Mouse (Mus musculus): ENCODE measurements at regions not wholly inside any gene's neighbourhood (a gene's known extent, or its start where the extent isn't known, plus 50 kb on each side); places are given as distances from the start of the nearest gene placed in this dataset.

- H3K4me3 ChIP-seq, result no peak overlapping the region
- H3K4me2 ChIP-seq, result no peak overlapping the region
- H3K27me3 ChIP-seq, result no peaks in the 10 kb centered on the region
- 84% methylated on average over 3 of the region's 3 CpGs for WGBS
- peak overlapping the region; percentile 76 for H3K27ac ChIP-seq (replicated peaks)
- no peak overlapping the region for H3K9ac ChIP-seq
- ATAC-seq (ENCODE audit: low read depth), result 0 out of 2 replicates have a peak, but pooled peaks have one; percentile 41
- peaks cover 17% of the 10 kb centered on the region for H3K4me1 ChIP-seq (replicated peaks)
- H3K9me3 ChIP-seq, result no peaks in the 10 kb centered on the region
- no peaks in the 10 kb centered on the region for H3K36me3 ChIP-seq
Observed at GRCm38 (mm10) chr5:148616426-148616825, 63.8 kb upstream of the Ubl3 start.

GRCm38 (mm10) chr5:148615706-148616366 lies 63.2 kb upstream of the Ubl3 start:
- Histone ChIP-seq H3K4me3 (no peak overlapping the region), H3K27ac (replicated peaks) (peak overlapping the region; percentile 76), H3K9me3 (no peaks in the 10 kb centered on the region), H3K27me3 (no peaks in the 10 kb centered on the region), H3K4me2 (0 out of 2 replicates have a peak overlapping the region, but pooled peaks have one; percentile 0), H3K4me1 (replicated peaks) (peaks cover 23% of the 10 kb centered on the region), H3K36me3 (no peaks in the 10 kb centered on the region), H3K9ac (no peak overlapping the region)
- 31% methylated on average over 10 of the region's 10 CpGs for WGBS
- peak; percentile 78 for ATAC-seq (ENCODE audit: low read depth)

- Histone ChIP-seq H3K4me1 (replicated peaks) (peaks cover 25% of the 10 kb centered on the region), H3K36me3 (no peaks in the 10 kb centered on the region), H3K27me3 (no peaks in the 10 kb centered on the region), H3K9me3 (no peaks in the 10 kb centered on the region), H3K4me3 (no peak overlapping the region), H3K4me2 (no peak overlapping the region), H3K9ac (no peak overlapping the region), H3K27ac (replicated peaks) (no peak overlapping the region)
- WGBS, result 80% methylated on average over 14 of the region's 14 CpGs
- ATAC-seq (ENCODE audit: low read depth), result no peak
Observed at GRCm38 (mm10) chr5:148615117-148615516, 62.5 kb upstream of the Ubl3 start.

GRCm38 (mm10) chr5:148611323-148611722 lies 58.7 kb upstream of the Ubl3 start:
- Histone ChIP-seq H3K27ac (replicated peaks) (peak overlapping the region; percentile 54; the same call in 1 of the 2 replicates), H3K36me3 (no peaks in the 10 kb centered on the region), H3K4me3 (no peak overlapping the region), H3K27me3 (no peaks in the 10 kb centered on the region), H3K4me1 (replicated peaks) (peaks cover 35% of the 10 kb centered on the region), H3K4me2 (no peak overlapping the region), H3K9me3 (no peaks in the 10 kb centered on the region), H3K9ac (no peak overlapping the region)
- ATAC-seq (ENCODE audit: low read depth), result peak; percentile 75
- 30% methylated on average over 5 of the region's 5 CpGs for WGBS

GRCm38 (mm10) chr5:148609506-148609880 lies 56.9 kb upstream of the Ubl3 start:
- Histone ChIP-seq H3K4me2 (no peak overlapping the region), H3K36me3 (no peaks in the 10 kb centered on the region), H3K4me1 (replicated peaks) (peaks cover 22% of the 10 kb centered on the region), H3K27ac (replicated peaks) (no peak overlapping the region), H3K9me3 (no peaks in the 10 kb centered on the region), H3K27me3 (no peaks in the 10 kb centered on the region), H3K4me3 (no peak overlapping the region), H3K9ac (no peak overlapping the region)
- ATAC-seq (ENCODE audit: low read depth), result no peak
- 71% methylated on average over 9 of the region's 9 CpGs for WGBS

GRCm38 (mm10) chr5:148608857-148609505 lies 56.4 kb upstream of the Ubl3 start:
- Histone ChIP-seq H3K9ac (no peak overlapping the region), H3K9me3 (no peaks in the 10 kb centered on the region), H3K36me3 (no peaks in the 10 kb centered on the region), H3K4me2 (no peak overlapping the region), H3K4me1 (replicated peaks) (peaks cover 22% of the 10 kb centered on the region), H3K4me3 (no peak overlapping the region), H3K27me3 (no peaks in the 10 kb centered on the region), H3K27ac (replicated peaks) (no peak overlapping the region)
- ATAC-seq (ENCODE audit: low read depth), result no peak
- WGBS, result 87% methylated on average over 13 of the region's 13 CpGs

GRCm38 (mm10) chr5:148608178-148608577 lies 55.6 kb upstream of the Ubl3 start:
- H3K9me3 ChIP-seq, result no peaks in the 10 kb centered on the region
- H3K9ac ChIP-seq, result no peak overlapping the region
- no peaks in the 10 kb centered on the region for H3K27me3 ChIP-seq
- no peaks in the 10 kb centered on the region for H3K36me3 ChIP-seq
- 41% methylated on average over 9 of the region's 9 CpGs for WGBS
- 0 out of 2 replicates have a peak overlapping the region, but pooled peaks have one; percentile 33 for H3K27ac ChIP-seq (replicated peaks)
- 0 out of 2 replicates have a peak overlapping the region, but pooled peaks have one; percentile 9 for H3K4me2 ChIP-seq
- peak; percentile 49 for ATAC-seq (ENCODE audit: low read depth)
- no peak overlapping the region for H3K4me3 ChIP-seq
- peaks cover 22% of the 10 kb centered on the region for H3K4me1 ChIP-seq (replicated peaks)

GRCm38 (mm10) chr5:148605730-148606129 lies 53.1 kb upstream of the Ubl3 start:
- H3K36me3 ChIP-seq, result no peaks in the 10 kb centered on the region
- 91% methylated on average over 8 of the region's 8 CpGs for WGBS
- H3K4me1 ChIP-seq (replicated peaks), result peaks cover 14% of the 10 kb centered on the region
- ATAC-seq (ENCODE audit: low read depth), result no peak
- H3K4me3 ChIP-seq, result no peak overlapping the region
- no peak overlapping the region for H3K27ac ChIP-seq (replicated peaks)
- H3K9ac ChIP-seq, result no peak overlapping the region
- H3K27me3 ChIP-seq, result no peaks in the 10 kb centered on the region
- H3K4me2 ChIP-seq, result no peak overlapping the region
- H3K9me3 ChIP-seq, result no peaks in the 10 kb centered on the region

Measured in neural tube, embryonic 13.5 days (tissue).